Mouse (Mus musculus) erythroblast, embryonic 14.5 days (primary cell): ENCODE measurements around the gene Tedc2. TPM values are rescaled to one million over a fixed set of nuclear protein-coding genes. Genes with fewer than 3 reads are reported as not detected.
A peak's percentile ranks its signal among the peaks of the same experiment; 100 is the strongest.

ENCODE experiments used
- H3K27me3 ChIP-seq: 2 replicates; pipeline ENCODE4 v1.6.1; 2012; ENCODE audit warnings: inconsistent platforms; ENCODE audit not compliant: control insufficient read depth
- H3K36me3 ChIP-seq: 2 replicates; pipeline ENCODE4 v1.6.1; 2012; ENCODE audit warnings: mild to moderate bottlenecking, inconsistent platforms; ENCODE audit not compliant: control insufficient read depth
- H3K4me1 ChIP-seq: 2 replicates; pipeline ENCODE4 v1.6.1; 2012; ENCODE audit warnings: inconsistent platforms; ENCODE audit not compliant: control insufficient read depth
- H3K4me3 ChIP-seq: replicated peaks from 2 replicates; pipeline ENCODE3; 2012; ENCODE audit warnings: moderate library complexity, mild to moderate bottlenecking, inconsistent platforms
- H3K9me3 ChIP-seq: 2 replicates; pipeline ENCODE4 v1.6.1; 2012; ENCODE audit warnings: low read length, inconsistent platforms, mixed read lengths; ENCODE audit not compliant: control insufficient read depth
- GATA1 ChIP-seq: IDR thresholded peaks from 2 replicates; pipeline ENCODE4 v1.6.1; 2012; ENCODE audit warnings: low read length, inconsistent platforms, mixed read lengths
- TAL1 ChIP-seq: IDR thresholded peaks from 3 replicates; pipeline ENCODE4 v1.6.1; 2012; ENCODE audit warnings: low read length, inconsistent platforms, mixed read lengths
- polyA plus RNA-seq: library from polyadenylated mRNA; stranded (reverse); fragments of >175 nt; gene quantifications from 2 replicates; pipeline ENCODE4 v1.2.3, GENCODE M21; 2012

Gene Tedc2
- polyA plus RNA-seq, 1 experiment, result 7.7 TPM

GRCm38 (mm10) chr17:24209043-24209915, 11.4 kb downstream of the Tedc2 start, which contains the start of gene Ntn3:
Gene Ntn3 (minus strand): TSS chr17:24209531.
- H3K4me1 ChIP-seq, result peaks cover 91% of the 10 kb centered on the region
- H3K36me3 ChIP-seq, result peaks cover 30% of the 10 kb centered on the region

GRCm38 (mm10) chr17:24208641-24209042, 12.0 kb downstream of the Tedc2 start:
- Histone ChIP-seq H3K27me3 (peaks cover 13% of the 10 kb centered on the region), H3K9me3 (no peaks in the 10 kb centered on the region), H3K36me3 (peaks cover 31% of the 10 kb centered on the region), H3K4me3 (peak overlapping the region; percentile 78), H3K4me1 (peaks cover 98% of the 10 kb centered on the region)
- TF ChIP-seq TAL1 (no peak), GATA1 (no peak)

More at GRCm38 (mm10) chr17:24209043-24209915, 11.4 kb downstream of the Tedc2 start, which contains the start of gene Ntn3:
- Histone ChIP-seq H3K27me3 (peaks cover 13% of the 10 kb centered on the region), H3K9me3 (no peaks in the 10 kb centered on the region), H3K4me3 (peak within 1 kb of the TSS; percentile 78)
- peak; percentile 79 for TF ChIP-seq TAL1
- TF ChIP-seq GATA1, result peak; percentile 51

GRCm38 (mm10) chr17:24207768-24208640, 12.6 kb downstream of the Tedc2 start:
- Histone ChIP-seq H3K4me1 (peaks cover 100% of the 10 kb centered on the region), H3K36me3 (peaks cover 31% of the 10 kb centered on the region), H3K27me3 (peaks cover 13% of the 10 kb centered on the region), H3K9me3 (no peaks in the 10 kb centered on the region), H3K4me3 (peak overlapping the region; percentile 78)
- no peak for TF ChIP-seq TAL1
- TF ChIP-seq GATA1, result no peak

DNA sequence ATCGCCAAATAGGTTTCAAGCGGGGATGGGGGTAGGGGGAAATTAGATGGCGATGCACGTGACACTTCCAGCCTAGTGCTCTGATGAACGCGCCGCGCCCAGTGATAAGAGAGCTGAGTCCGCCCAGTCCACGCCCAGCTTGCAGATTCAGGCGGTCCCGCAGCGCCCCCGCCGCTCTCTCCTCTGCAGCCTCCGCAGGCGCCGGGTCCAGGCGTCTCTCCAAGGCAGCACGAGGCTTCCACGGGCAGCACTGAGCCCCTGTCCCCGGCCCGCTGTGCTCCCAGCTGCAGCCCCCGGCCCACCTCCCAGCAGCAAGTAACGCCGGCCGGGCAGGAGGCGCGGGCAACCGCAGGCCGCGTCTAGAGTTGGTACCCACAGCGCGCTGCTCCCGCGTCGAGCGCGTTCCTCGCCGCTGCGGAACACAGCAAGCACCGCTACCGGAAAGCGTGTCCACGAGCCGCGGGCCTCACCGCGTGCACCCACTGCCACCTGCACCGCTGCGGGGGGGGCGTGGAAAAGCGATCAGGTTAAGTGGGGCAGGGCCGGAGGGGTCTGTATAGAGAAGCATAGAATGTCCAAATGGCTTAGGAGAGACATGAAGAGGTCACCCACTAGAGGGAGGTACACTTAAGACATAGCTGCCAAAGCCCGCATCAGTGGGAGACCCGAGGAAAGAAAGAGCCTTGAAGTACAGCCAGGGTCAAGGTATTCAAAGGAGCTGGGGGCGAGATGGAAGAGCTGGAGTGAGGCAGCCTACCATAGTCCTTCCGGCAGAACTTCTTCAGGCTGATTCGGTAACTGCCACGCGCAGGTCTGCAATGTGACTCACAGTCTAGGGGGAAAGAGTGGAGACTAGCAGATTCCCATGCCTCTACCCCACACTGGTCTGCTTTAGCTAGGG, 13.9 kb downstream of the Tedc2 start:
- Histone ChIP-seq H3K9me3 (no peaks in the 10 kb centered on the region), H3K27me3 (peaks cover 4% of the 10 kb centered on the region), H3K36me3 (peaks cover 43% of the 10 kb centered on the region), H3K4me1 (peaks cover 100% of the 10 kb centered on the region), H3K4me3 (peak overlapping the region; percentile 78)
- no peak for TF ChIP-seq TAL1
- peak; percentile 78 for TF ChIP-seq GATA1

DNA sequence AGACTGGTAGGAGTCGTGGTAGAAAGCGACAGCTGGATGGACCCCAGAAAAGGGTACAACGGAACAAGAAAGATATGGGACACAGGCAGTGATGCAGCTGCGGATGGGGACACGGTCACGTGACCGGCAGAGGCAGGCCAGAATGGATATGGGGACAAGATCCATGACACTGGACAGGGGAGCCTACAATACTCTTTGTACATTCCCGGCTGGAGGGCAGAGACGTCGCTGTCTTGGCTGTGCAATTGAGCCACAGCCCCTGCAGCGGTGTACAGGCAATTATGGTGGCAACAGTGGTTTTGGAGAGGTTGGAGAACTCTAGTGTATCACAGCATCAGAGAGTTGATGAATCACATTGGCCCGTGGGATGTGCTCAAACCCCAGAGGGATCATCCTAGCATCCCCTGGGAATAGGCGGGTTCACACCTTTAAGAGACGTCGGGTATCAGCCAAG, 14.7 kb downstream of the Tedc2 start:
- no peaks in the 10 kb centered on the region for H3K27me3 ChIP-seq
- no peaks in the 10 kb centered on the region for H3K9me3 ChIP-seq

DNA sequence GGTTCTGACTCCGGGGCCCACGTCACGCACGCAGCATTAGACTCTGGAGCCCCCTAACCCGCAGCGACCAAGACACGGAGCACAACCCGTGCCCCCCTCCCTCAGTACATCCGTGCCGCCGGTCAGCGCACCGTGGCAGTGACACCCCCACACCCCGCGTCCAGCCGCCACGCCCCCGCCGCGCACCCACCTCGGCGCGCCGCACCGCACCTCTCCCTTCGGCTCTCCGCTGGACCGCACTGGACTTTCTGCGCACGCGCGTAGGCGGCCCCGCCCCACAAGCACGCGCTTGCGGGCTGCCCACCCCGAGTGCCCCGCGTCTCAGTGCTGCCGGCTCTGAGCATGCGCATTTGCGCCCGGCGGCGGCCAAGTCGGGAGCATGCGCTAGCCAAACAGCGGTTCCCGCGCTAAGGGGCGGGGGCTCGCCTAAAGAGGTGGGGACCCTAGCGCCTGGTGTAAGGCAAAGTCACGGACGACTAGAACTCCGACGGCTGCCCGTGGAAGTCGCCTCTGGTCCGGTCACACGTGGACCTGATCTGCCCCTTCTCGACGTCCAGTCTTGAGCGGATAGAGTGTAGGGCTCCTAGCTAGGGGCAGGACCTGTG, 15.3 kb downstream of the Tedc2 start, which contains the start of gene Tbc1d24:
Gene Tbc1d24, minus strand, starts transcription at position 279 of the 605 bp plus-strand sequence.
- no peaks in the 10 kb centered on the region for H3K27me3 ChIP-seq
- no peak for TF ChIP-seq GATA1
- no peak for TF ChIP-seq TAL1
- H3K36me3 ChIP-seq, result peaks cover 54% of the 10 kb centered on the region
- no peaks in the 10 kb centered on the region for H3K9me3 ChIP-seq
- peaks cover 100% of the 10 kb centered on the region for H3K4me1 ChIP-seq
- H3K4me3 ChIP-seq, result peak within 1 kb of the TSS; percentile 78

More for the DNA sequence above, 14.7 kb downstream of the Tedc2 start:
- TF ChIP-seq GATA1 (no peak), TAL1 (no peak)
- peaks cover 100% of the 10 kb centered on the region for H3K4me1 ChIP-seq
- H3K36me3 ChIP-seq, result peaks cover 51% of the 10 kb centered on the region
- peak overlapping the region; percentile 78 for H3K4me3 ChIP-seq

DNA sequence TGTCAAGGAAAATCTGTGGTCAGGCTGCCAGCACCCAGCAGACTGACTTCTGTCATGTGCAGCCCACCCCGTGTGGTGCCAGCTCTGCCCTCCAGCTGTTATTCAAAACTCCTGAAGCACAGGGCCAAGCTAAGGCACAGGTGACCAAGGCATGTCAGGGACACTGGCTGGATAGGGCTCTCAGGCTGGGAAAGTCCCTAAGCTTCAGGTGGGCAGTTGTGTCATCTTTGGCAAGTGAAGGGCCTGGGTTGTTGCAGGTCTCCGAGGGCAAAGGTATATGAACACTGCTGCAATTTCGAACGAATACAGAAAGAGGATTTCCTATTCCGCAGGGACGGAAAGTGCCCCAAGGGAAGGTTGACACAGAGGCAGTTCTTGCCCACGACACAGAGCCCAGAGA, 15.8 kb downstream of the Tedc2 start:
- H3K4me3 ChIP-seq, result peak overlapping the region; percentile 78
- peaks cover 100% of the 10 kb centered on the region for H3K4me1 ChIP-seq
- peaks cover 57% of the 10 kb centered on the region for H3K36me3 ChIP-seq
- TF ChIP-seq TAL1 (no peak), GATA1 (no peak)
- no peaks in the 10 kb centered on the region for H3K27me3 ChIP-seq
- no peaks in the 10 kb centered on the region for H3K9me3 ChIP-seq
